Mouse (Mus musculus) cerebellum, adult 8-10 months (tissue): ENCODE data around the gene Spink2.
"Not testable (repeated sequence)": the region's sequence is repeated elsewhere in the genome, so short reads cannot be mapped to it uniquely, and the experiment has no call there.

Experiments used
- DNase-seq: peaks from one replicate; pipeline ENCODE4 v3.0.0; 2022

Spink2 gene

DNA sequence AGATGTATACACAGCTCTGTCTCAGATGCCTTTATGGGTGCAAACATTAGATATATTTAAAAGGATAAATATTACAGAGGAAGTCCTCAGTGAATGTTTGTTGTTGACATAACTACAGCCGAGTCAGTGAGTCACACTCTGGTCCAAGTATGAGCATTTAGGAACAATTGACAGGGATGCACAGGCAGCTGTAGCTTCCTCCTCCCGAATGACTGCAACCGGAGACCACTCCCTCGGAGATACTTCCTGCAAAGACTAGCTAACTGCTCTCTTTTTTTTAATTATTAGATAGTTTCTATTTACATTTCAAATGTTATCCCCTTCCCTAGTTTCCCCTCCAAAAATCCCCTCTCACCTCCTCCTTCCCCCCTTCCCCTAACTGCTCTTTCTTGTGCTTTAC, 18.0 kb downstream of the Spink2 start:
- no peak for DNase-seq

GRCm38 (mm10) chr5:77191631-77192030, 19.6 kb downstream of the Spink2 start:
- DNase-seq = no peak

DNA sequence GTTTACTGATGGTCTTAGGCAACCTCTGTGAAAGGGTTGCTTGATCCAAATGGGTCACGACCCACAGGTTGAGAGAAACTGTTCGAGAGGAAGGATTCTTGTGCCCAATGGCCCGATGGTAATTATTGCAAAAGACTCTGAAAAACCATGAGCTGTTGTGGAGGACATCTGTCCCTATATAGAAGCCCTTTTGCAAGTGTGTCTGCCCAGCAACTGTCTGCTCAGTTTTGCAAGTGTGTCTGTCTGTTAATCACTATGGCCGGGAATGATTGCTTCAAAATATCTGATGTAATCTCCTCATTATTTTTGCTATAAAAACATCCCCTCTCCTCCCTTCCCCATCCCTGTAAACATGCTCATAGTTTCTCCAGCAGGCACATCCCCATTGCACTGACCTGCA, 20.2 kb downstream of the Spink2 start:
- DNase-seq = no peak

- no peak for DNase-seq
These were observed 22.5 kb downstream of the Spink2 start for GRCm38 (mm10) chr5:77188738-77189137.

DNA sequence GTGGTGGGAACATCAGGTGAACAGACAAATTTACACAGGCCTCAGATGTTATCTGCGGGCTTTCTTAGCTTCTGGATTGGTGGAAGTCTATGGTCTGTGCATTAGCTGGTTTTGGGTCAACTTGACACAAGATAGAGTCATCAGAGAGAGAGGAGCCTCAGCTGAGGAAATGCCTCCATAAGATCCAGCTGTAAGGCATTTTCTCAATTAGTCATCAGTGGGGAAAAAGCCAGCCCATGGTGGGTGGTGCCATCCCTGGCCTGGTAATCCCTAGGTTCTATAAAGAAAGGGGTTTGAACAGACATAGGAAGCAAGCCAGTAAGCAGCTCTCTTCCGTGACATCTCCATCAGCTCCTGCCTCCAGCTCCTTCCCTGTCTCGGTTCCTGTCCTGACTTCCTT, 25.9 kb downstream of the Spink2 start:
- no peak for DNase-seq

DNA sequence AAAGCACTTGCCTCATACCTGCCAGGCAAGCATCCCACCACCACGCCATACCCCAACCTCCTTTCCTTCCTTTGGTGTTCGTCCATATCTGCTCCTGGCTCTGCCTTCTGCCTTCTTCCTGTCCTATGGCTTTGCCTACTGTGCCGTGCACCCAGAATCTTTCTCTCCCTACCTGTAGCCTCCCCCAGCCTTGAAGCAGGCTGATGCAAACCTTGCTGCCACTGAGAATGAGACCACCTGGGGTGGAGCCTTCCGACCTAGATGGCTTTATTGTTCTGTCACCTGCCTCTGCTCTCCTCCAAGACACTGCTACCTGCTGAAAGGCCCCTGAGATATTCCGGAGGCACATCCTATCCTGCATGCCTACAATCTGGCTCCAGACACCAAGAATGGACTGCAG, 27.4 kb downstream of the Spink2 start:
- DNase-seq = not testable (repeated sequence)

- DNase-seq = no peak
These were observed 27.9 kb downstream of the Spink2 start for GRCm38 (mm10) chr5:77183338-77183737.

DNA sequence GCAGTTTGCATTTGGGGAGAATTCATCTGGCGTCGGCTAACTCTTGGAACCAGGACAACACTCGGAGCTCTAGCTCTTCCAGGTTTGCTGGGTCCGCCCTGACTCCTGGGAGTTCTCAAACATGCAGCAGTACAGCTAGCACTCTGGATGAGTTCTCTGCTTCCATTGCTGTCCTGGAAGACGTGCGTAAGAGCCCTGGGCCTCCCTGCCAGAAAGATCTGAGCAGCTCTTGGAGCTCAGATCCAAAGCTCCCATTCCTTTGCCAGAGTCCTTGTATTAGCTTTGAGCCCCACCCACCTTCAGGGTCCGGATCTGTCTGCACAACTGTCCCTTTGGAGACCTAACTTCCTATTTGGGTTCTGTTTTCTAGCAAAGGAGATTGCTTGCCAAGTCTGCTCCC, 29.8 kb downstream of the Spink2 start:
- DNase-seq = no peak

- DNase-seq = no peak
These were observed 32.3 kb downstream of the Spink2 start for GRCm38 (mm10) chr5:77178976-77179375.

GRCm38 (mm10) chr5:77178008-77178407, 33.3 kb downstream of the Spink2 start:
- no peak for DNase-seq

DNA sequence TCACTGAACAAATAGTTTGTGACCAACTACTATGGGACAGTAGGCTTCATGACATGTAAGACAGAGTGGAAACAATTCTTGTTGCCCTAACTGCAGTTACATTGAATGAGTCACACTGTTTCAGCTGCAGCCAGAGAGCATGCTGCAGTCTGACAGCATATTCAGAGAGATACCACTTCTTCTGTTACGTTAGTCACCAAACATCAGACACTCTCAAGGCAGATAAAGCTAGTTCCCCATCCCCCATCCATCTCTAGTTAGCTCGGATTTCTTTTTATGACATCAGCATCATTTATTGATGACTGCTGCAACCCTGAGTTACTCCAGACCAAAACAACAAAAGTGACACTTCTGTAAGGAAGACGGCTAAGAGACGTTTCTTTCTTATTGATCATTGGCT, 36.5 kb downstream of the Spink2 start:
- no peak for DNase-seq

- DNase-seq = no peak
These were observed 40.7 kb downstream of the Spink2 start for GRCm38 (mm10) chr5:77170593-77170992.

DNA sequence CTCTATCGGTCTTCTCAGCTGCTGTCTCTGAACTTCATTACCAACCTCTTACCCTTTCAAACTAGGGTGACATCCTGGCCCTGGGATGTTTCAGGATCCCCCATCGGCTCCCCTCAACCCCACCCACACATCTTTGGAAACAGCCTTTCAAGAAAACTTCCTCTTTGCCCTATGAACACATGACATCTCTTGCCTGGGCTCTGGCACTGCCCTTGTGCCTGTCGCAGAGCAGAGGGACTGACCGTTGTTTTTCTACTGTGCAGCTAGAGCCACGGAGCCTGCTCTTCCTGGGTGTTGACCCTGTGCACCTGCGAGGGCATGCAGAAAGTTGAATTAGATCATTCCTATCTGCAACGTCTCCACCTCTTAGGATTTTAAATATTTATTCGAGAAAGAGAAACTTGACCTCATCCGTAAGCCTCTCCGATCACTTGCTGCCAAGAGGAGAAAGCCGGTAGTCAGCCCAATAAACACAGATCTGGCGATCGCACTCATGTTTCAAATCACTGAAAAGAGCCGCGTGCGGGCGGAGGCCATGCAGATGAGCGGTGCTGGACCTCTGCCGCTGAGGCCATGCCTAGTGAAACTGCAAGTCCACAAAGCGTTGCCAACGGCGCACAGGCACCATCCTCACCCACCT, 43.8 kb downstream of the Spink2 start:
- no peak for DNase-seq

DNA sequence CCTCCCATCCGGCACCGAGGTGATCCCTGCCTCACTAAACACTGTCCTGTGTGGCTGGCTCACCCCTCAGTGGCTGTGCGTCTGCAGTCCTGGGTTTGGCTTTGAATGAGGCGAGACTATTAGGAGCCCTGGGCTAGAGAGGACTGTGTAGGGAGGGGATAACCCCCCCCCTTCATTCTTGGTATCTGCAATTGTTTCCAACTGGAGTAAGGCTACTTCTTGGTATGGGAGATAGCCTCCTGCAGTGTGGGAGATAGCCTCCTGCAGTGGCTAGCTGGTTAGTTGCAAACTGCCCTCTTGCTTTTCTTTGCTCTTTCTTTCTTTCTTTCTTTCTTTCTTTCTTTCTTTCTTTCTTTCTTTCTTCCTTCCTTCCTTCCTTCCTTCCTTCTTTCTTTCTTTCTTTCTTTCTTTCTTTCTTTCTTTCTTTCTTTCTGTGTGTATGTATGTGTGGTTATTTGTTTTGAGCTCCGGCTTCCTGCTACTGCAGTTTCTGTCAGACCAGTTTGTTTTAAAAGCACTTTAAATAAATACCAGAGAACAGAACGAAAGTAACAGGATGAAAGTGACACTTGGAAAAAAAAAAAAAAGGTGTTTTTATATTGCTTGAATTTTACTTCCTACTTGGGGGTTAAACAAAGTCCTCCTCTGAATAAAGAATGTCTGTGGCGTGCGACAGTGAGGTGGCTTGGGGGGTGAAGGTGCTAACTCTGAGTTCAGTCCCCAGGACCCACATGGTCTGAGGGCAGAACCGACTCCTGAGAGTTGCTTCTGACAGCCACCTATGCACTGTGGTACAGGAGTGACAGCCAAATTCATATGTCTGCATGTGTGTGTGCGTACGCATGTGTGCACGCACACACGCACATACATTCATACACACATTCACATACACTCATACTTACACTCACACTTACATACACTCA, 45.3 kb downstream of the Spink2 start:
- no peak for DNase-seq

- DNase-seq = no peak
These were observed 47.7 kb downstream of the Spink2 start for GRCm38 (mm10) chr5:77163597-77163996.

GRCm38 (mm10) chr5:77162566-77162965, 48.7 kb downstream of the Spink2 start:
- no peak for DNase-seq

- DNase-seq = no peak
These were observed 53.3 kb downstream of the Spink2 start for GRCm38 (mm10) chr5:77157777-77158540.

GRCm38 (mm10) chr5:77156938-77157337, 54.3 kb downstream of the Spink2 start:
- no peak for DNase-seq

DNA sequence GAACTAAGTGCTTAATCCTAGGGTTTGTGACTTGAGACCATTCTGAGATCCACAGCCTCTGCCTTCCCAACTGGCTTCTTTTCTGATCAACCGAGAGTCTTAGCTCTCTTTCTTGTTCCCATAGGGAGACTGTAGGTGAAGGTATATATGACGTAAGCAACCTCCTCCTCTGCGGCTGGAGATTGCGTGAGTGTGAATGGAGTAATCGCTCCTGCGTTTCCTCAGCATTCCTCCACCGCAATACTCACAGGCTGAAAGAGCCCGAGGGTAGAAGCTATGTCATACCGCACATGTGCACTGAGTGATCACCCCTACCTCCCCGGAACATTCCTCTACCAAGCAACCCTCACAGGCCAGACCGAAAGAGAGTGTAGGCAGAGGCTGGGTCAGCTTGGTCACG, 55.7 kb downstream of the Spink2 start:
- no peak for DNase-seq
